Mouse (Mus musculus) forebrain, embryonic 10.5 days (tissue): ENCODE measurements around the gene Nkg7. TPM values are rescaled to one million over a fixed set of nuclear protein-coding genes. Genes with fewer than 3 reads are reported as not detected.

Source experiments
- DNase-seq: peaks from one replicate; pipeline ENCODE4 v3.0.0-alpha.2; 2017; ENCODE audit warnings: low spot score; ENCODE audit errors: extremely low spot score
- H3K27ac ChIP-seq: fragments of 300-500 bp; sonication (generic); 2 replicates; pipeline ENCODE4 v1.5.1; 2016; ENCODE audit warnings: mild to moderate bottlenecking
- H3K27me3 ChIP-seq: fragments of 300-500 bp; sonication (generic); 2 replicates; pipeline ENCODE4 v1.6.1; 2016; ENCODE audit warnings: mild to moderate bottlenecking; ENCODE audit not compliant: poor library complexity, severe bottlenecking
- H3K36me3 ChIP-seq: fragments of 300-500 bp; sonication (generic); replicated peaks from 2 replicates; pipeline ENCODE4 v1.6.1; 2016; ENCODE audit warnings: mild to moderate bottlenecking, moderate library complexity
- H3K4me1 ChIP-seq: fragments of 300-500 bp; sonication (generic); 2 replicates; pipeline ENCODE4 v1.6.1; 2016
- H3K4me3 ChIP-seq: fragments of 300-500 bp; sonication (generic); 2 replicates; pipeline ENCODE4 v1.5.1; 2016; ENCODE audit warnings: mild to moderate bottlenecking, moderate library complexity
- H3K9me3 ChIP-seq: fragments of 300-500 bp; sonication (generic); 2 replicates; pipeline ENCODE4 v1.6.1; 2016; ENCODE audit warnings: mild to moderate bottlenecking, moderate library complexity
- WGBS: fragments of 180-500 bp; shearing (Covaris S2); methylation state at CpG from one replicate; pipeline ENCODE4 v1.1.7; 2016; 5-methylcytosine and 5-hydroxymethylcytosine counted together
- polyA plus RNA-seq: library from polyadenylated mRNA; unstranded; fragments of >200 nt; fragmentation: Nextera tagmentation; extraction: Ambion mirVana; gene quantifications from 2 replicates; pipeline ENCODE4 v1.2.1, GENCODE M21; 2016

The Nkg7 gene
- polyA plus RNA-seq, 1 experiment from 2014 or later: not detected

DNA sequence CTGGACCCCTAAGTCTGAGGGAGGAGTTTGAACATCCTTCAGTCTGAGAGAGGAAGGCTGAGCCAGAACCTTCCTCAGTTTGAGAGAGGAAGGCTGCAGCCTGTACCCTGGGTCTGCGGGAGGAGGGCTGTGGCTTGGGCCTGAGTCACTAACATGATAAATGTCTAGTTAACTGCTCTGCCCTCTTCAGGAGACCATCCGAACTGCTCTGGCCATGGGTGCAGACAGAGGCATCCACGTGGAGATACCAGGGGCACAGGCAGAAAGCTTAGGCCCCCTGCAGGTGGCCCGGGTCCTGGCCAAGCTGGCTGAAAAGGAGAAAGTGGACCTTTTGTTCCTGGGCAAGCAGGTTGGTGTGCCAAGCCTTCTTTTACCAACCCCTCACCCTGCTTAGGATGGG is 15.7 kb downstream of the Nkg7 start:
- Histone ChIP-seq H3K27me3 (no peaks in the 10 kb centered on the region), H3K27ac (no peak overlapping the region), H3K36me3 (peaks cover 61% of the 10 kb centered on the region), H3K9me3 (no peaks in the 10 kb centered on the region), H3K4me1 (no peaks in the 10 kb centered on the region), H3K4me3 (no peak overlapping the region)
- 36% methylated on average over 4 of the region's 4 CpGs for WGBS
- DNase-seq: no peak

DNA sequence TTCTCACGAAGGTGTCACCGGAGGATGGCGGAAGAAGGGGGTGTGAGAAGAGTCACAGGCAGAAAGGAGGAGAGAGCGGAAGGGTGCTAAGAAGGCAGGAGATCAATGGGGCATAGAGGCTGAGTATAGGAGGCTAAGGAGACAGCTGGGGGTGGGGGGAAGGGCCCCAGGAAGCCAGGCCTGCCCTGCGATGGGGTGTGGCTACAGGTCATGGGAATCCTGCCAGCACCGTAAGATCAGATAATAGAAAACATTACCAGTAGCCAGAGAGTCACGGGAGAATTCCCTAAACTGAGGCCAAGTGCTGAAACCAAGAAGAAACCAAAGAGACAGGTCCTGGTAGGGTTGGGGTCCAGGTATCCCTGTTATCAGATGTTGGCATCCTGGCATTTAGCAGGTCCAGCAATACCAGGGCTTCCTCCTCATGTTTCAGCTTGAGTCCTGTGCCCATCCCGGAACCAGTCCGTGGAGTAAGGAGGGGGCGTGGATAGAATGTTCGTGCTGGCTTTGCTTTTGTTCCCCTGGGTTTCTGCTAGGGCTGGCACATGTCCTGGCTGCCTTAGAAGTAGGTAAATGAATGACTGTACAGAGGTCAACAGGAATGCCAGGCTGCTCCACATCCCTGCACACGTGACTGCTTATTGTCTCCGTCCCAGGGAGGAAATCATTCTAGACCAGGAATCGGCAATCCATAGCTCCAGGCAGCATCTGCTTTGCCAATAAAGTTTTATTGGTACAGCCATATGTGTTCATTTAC is 16.9 kb downstream of the Nkg7 start:
- Histone ChIP-seq H3K4me3 (no peak overlapping the region), H3K4me1 (no peaks in the 10 kb centered on the region), H3K9me3 (no peaks in the 10 kb centered on the region), H3K27me3 (no peaks in the 10 kb centered on the region), H3K27ac (no peak overlapping the region), H3K36me3 (peaks cover 66% of the 10 kb centered on the region)
- WGBS: 96% methylated on average over 14 of the region's 14 CpGs
- DNase-seq: no peak

DNA sequence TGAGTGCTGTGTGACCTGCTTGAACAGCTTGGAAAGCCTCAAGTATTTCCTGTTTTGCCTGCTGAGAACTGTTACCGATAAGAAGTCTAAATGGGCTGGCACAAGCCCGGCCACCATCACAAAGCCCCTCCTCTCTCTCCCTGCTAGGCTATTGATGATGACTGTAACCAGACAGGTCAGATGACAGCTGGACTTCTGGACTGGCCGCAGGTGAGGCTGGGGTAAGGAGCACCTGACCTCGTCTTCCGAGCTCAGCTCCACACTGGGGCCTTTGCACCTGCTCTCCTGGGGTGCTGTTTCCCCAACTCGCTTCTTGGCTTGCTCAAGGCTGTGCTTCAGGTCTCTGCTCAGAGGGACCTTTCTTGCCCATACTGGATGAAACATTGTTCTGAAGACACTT is 17.5 kb downstream of the Nkg7 start:
- peaks cover 66% of the 10 kb centered on the region for H3K36me3 ChIP-seq
- no peak overlapping the region for H3K27ac ChIP-seq
- 93% methylated on average over 6 of the region's 6 CpGs for WGBS
- no peak for DNase-seq
- H3K27me3 ChIP-seq: no peaks in the 10 kb centered on the region
- H3K9me3 ChIP-seq: no peaks in the 10 kb centered on the region
- no peak overlapping the region for H3K4me3 ChIP-seq
- H3K4me1 ChIP-seq: no peaks in the 10 kb centered on the region

DNA sequence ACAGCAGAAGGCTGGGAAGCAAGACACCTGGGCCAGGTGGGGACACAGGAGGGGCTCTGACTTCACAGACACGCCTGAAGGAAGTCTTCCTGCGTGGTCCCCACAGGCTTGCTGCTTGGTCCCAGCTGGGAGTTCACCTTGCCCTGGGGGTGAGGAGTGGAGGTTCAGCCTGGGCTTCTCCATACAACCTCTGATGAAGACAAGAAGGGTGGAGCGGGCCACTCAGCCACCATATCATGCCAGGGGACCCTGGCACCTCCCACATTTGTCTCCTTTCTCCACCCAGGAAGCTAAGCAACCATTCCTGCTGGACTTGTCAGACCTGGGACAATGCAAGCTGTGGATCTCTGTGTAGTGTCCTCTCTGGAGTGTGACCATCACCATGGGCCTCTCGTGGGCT is 26.0 kb downstream of the Nkg7 start, which contains the start of gene Vsig10l:
TSS of gene Vsig10l (plus strand) at position 301 of the 400 bp plus-strand sequence.
- peaks cover 49% of the 10 kb centered on the region for H3K27me3 ChIP-seq
- no peak for DNase-seq
- peaks cover 2% of the 10 kb centered on the region for H3K36me3 ChIP-seq
- WGBS: 69% methylated on average over 4 of the region's 4 CpGs
- no peaks in the 10 kb centered on the region for H3K9me3 ChIP-seq
- no peak within 1 kb of the TSS for H3K4me3 ChIP-seq
- peaks cover 19% of the 10 kb centered on the region for H3K4me1 ChIP-seq
- H3K27ac ChIP-seq: no peak within 1 kb of the TSS

DNA sequence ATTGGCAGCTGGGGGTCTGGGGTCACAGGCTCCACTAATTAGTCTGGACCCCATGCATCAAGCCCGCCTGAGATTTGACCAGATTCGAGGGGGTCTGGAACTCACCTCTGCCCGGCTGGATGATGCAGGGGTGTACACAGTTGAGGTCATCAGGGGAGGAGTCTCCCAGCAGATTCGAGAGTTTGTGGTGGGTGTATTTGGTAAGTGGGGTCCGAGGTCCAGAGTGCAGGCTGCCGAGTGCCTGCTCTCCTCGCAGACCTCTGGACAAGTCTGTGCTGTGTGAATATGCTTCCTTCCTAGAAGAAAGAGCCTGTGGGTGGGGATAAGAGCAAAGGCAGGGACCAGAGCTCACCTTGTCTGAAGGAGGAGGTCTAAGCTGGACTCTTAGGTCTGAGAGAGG is 27.1 kb downstream of the Nkg7 start:
- WGBS: 90% methylated on average over 7 of the region's 7 CpGs
- DNase-seq: no peak
- peaks cover 19% of the 10 kb centered on the region for H3K4me1 ChIP-seq
- H3K9me3 ChIP-seq: no peaks in the 10 kb centered on the region
- peaks cover 49% of the 10 kb centered on the region for H3K27me3 ChIP-seq
- H3K4me3 ChIP-seq: no peak overlapping the region
- no peak overlapping the region for H3K27ac ChIP-seq
- H3K36me3 ChIP-seq: no peaks in the 10 kb centered on the region

DNA sequence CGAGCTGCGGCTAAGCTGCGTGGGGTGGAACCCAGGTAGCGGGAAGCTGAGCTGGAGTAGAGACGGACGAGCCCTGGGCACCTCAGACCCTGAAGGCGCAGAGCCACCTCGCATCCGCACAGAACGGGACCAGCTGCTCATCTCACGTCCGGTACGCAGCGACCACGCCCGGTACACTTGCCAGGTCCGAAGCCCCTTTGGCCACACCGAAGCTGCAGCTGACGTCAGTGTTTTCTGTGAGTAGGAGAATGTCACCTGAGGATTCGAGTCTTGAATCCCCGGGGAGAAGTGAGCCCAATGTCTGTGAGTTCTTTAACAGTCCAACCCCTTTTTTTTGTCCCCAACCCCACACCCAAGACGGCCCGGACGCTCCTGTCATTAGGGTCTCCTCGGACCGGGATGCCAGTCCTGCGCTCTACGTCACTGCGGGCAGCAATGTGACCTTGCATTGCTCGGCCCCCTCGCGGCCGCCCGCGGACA is 28.0 kb downstream of the Nkg7 start:
- WGBS: 8% methylated on average over 35 of the region's 35 CpGs
- Histone ChIP-seq H3K36me3 (no peaks in the 10 kb centered on the region), H3K4me3 (peak overlapping the region; percentile 59), H3K27ac (peak overlapping the region; percentile 62; the same call in 1 of the 2 replicates), H3K27me3 (peaks cover 49% of the 10 kb centered on the region), H3K9me3 (no peaks in the 10 kb centered on the region), H3K4me1 (peaks cover 19% of the 10 kb centered on the region)
- DNase-seq: peak; percentile 22

DNA sequence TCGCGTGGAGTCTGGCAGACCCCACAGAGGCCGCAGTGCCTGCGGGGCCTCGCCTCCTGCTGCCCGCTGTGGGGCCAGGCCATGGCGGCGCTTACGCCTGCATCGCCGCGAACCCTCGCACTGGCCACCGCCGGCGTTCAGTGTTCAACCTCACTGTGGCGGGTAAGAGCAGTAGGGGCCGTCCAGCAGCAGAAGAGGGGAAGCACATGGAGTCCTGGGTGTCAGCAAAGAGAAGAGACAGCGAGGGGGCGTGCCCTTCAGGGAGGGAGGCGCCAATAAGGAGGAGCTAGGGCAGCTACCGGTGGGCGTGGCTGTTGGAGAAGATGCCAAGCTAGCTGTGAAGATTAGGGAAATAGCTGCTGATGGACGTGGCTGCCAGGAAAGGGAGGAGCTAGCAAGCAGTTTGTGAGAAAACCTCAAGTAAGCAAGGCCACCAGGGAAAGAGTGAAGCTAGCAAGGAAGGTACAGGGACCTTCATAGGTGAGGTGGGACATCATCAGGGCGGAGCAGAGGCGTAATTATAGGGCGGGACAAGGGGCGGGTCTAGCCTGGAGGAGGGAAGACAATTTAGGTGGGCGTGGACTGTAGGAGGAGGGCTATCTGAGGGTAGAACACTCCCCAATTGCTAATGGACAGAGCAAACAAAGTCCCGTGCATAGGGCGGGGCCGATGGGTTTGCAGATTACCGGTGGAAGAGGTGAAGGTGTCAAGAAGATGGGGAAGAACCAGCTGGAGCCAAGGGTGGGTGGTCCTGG is 28.6 kb downstream of the Nkg7 start:
- peak overlapping the region; percentile 62; the same call in 1 of the 2 replicates for H3K27ac ChIP-seq
- no peaks in the 10 kb centered on the region for H3K9me3 ChIP-seq
- peak overlapping the region; percentile 59 for H3K4me3 ChIP-seq
- H3K4me1 ChIP-seq: peaks cover 19% of the 10 kb centered on the region
- peaks cover 49% of the 10 kb centered on the region for H3K27me3 ChIP-seq
- peak; percentile 85 for DNase-seq
- under 1% methylated on average over 33 of the region's 33 CpGs for whole genome bisulfite sequencing
- H3K36me3 ChIP-seq: no peaks in the 10 kb centered on the region

DNA sequence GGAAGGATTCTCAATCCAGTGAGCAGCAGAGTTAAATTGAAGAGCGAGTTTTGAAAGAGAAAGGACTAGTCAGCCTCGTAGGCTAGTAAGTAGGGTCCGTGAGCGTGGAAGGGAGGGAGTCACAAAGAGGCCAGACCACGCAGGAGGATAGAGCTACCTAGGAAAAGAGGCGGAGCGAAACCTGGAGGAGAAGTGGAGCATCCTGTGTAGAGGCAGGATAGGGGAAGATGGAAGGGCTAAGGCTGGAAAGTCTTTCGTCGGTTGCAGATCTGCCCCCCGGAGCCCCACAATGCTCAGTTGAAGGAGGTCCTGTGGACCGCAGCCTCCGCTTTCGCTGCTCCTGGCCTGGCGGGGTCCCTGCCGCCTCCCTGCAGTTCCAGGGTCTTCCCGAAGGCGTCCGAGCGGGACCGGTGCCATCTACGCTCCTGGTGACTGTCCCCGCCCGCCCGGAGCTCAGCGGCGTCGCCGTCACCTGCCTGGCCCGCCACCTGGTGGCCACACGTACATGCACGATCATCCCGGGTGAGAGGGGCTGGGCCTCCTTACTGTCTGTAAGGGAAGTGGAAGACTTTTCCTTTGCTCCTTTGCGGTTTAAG is 29.3 kb downstream of the Nkg7 start:
- Histone ChIP-seq H3K27ac (peak overlapping the region; percentile 36; the same call in 1 of the 2 replicates), H3K36me3 (no peaks in the 10 kb centered on the region), H3K27me3 (peaks cover 49% of the 10 kb centered on the region), H3K4me3 (peak overlapping the region; percentile 59), H3K4me1 (peaks cover 19% of the 10 kb centered on the region), H3K9me3 (no peaks in the 10 kb centered on the region)
- DNase-seq: peak; percentile 79
- WGBS: 1% methylated on average over 33 of the region's 33 CpGs

DNA sequence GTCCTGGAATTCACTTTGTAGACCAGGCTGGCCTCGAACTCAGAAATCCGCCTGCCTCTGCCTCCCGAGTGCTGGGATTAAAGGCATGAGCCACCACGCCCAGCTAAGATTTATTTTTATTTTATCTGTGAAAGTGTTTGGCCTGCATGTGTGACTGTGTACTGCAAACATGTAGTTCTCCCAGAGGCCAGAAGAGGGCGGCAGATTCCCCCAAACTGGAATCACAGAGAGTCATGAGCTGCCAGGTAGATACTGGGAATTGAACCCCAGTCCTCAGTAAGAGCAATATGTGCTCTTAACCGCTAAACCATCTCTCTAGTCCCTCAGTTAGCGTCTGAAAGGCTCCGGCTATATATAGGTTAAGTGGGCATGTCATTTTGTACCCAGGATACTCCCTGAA is 33.5 kb downstream of the Nkg7 start:
- H3K36me3 ChIP-seq: no peaks in the 10 kb centered on the region
- no peak overlapping the region for H3K27ac ChIP-seq
- H3K4me3 ChIP-seq: no peak overlapping the region

DNA sequence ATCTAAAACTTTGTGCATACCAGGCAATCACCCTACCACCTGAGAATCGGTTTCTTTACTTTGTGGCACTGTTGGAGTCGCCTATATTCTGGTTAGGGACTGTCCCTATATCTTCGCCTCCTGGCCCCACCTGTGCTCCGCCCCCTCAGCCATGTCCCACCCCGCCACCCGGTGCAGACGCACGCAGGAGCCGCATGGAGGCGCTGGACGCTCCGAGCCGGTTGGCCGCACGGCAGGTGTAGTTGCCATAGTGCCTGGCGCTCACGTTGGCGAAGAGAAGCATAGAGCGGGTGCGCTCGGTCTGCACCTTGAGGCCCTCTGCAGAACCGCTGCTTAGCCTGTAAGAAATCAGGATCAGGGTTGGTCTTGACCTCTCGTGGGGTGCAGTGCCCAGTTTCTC is 38.8 kb downstream of the Nkg7 start:
- Histone ChIP-seq H3K36me3 (no peaks in the 10 kb centered on the region), H3K27ac (no peak overlapping the region), H3K9me3 (no peaks in the 10 kb centered on the region), H3K27me3 (peaks cover 54% of the 10 kb centered on the region), H3K4me3 (no peak overlapping the region), H3K4me1 (peaks cover 18% of the 10 kb centered on the region)
- no peak for DNase-seq
- WGBS: 4% methylated on average over 23 of the region's 23 CpGs

More for the DNA sequence above, 33.5 kb downstream of the Nkg7 start:
- H3K4me1 ChIP-seq: peaks cover 14% of the 10 kb centered on the region
- 48% methylated on average over 8 of the region's 8 CpGs for WGBS
- DNase-seq: peak; percentile 59
- H3K9me3 ChIP-seq: no peaks in the 10 kb centered on the region
- peaks cover 34% of the 10 kb centered on the region for H3K27me3 ChIP-seq

DNA sequence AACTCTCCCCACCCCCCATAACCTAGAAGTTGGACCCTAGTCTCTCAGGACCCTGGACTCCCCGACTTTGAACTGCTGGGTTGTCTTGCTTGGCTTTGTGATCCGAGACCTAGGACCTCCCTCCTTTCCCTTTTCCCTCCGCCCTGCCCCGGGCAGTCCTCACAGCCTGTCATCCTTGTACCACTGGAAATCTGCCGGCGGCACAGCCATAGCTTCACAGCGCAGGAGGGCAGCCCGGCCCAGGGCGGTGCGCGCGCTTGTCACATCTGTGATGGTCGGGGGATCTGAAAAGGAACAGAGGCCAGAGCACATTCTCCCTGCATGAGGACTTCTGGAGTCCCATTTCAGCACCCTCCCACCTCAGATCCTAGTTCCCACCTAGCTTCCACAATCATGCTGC is 39.5 kb downstream of the Nkg7 start:
- Histone ChIP-seq H3K4me1 (peaks cover 18% of the 10 kb centered on the region), H3K9me3 (no peaks in the 10 kb centered on the region), H3K27ac (no peak overlapping the region), H3K4me3 (no peak overlapping the region), H3K27me3 (peaks cover 54% of the 10 kb centered on the region), H3K36me3 (no peaks in the 10 kb centered on the region)
- DNase-seq: no peak
- 4% methylated on average over 13 of the region's 13 CpGs for WGBS

DNA sequence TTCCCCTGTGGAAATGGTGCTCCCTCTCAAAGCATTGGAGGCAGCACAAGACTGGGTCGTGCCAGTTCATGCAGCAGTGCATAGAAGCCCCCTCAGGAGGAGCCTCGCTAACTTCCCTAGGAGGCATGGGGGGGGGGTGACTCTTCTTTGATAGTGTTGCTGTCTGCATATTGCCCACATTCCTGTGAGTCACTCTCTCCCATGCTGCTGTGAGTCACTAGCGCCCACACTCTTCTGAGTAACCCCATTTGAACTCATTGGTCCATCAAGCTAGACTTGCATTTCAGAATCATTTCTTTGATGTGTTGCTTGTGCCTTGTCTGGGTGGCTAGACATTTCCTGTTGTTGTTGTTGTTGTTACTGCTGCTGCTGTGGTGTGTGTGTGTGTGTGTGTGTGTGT is 44.3 kb downstream of the Nkg7 start:
- Histone ChIP-seq H3K4me3 (no peak overlapping the region), H3K36me3 (no peaks in the 10 kb centered on the region), H3K27ac (no peak overlapping the region), H3K9me3 (no peaks in the 10 kb centered on the region), H3K27me3 (peaks cover 34% of the 10 kb centered on the region), H3K4me1 (peaks cover 23% of the 10 kb centered on the region)
- DNase-seq: no peak
- 80% methylated on average over 3 of the region's 3 CpGs for WGBS
